Mouse (Mus musculus): ENCODE results near the gene Hdhd5.
A peak's percentile ranks its signal among the peaks of the same experiment; 100 is the strongest.

Hdhd5 gene

GRCm38 (mm10) chr6:120483211-120483626, 47.9 kb downstream of the Hdhd5 start:
- peak; percentile 71 for ATAC-seq (ENCODE audit: low TSS enrichment)

GRCm38 (mm10) chr6:120482756-120483155, 48.4 kb downstream of the Hdhd5 start:
- ATAC-seq (ENCODE audit: low TSS enrichment): no peak

GRCm38 (mm10) chr6:120482021-120482420, 49.1 kb downstream of the Hdhd5 start:
- ATAC-seq (ENCODE audit: low TSS enrichment): no peak

GRCm38 (mm10) chr6:120481538-120481937, 49.6 kb downstream of the Hdhd5 start:
- ATAC-seq (ENCODE audit: low TSS enrichment): no peak

GRCm38 (mm10) chr6:120480361-120480760, 50.8 kb downstream of the Hdhd5 start:
- ATAC-seq (ENCODE audit: low TSS enrichment): peak; percentile 63

- ATAC-seq (ENCODE audit: low TSS enrichment): no peak
These were observed 51.8 kb downstream of the Hdhd5 start for GRCm38 (mm10) chr6:120479302-120479701.

- ATAC-seq (ENCODE audit: low TSS enrichment): no peak
These were observed 55.8 kb downstream of the Hdhd5 start for GRCm38 (mm10) chr6:120475288-120475687.

- no peak for ATAC-seq (ENCODE audit: low TSS enrichment)
These were observed 57.7 kb downstream of the Hdhd5 start for GRCm38 (mm10) chr6:120473427-120473826.

GRCm38 (mm10) chr6:120472455-120473140, 58.5 kb downstream of the Hdhd5 start:
- no peak for ATAC-seq (ENCODE audit: low TSS enrichment)

- ATAC-seq (ENCODE audit: low TSS enrichment): peak; percentile 68
These were observed 59.1 kb downstream of the Hdhd5 start for GRCm38 (mm10) chr6:120471991-120472441.

GRCm38 (mm10) chr6:120470666-120471065, 60.5 kb downstream of the Hdhd5 start:
- ATAC-seq (ENCODE audit: low TSS enrichment): no peak

- no peak for ATAC-seq (ENCODE audit: low TSS enrichment)
These were observed 61.3 kb downstream of the Hdhd5 start for GRCm38 (mm10) chr6:120469770-120470169.

- ATAC-seq (ENCODE audit: low TSS enrichment): no peak
These were observed 61.9 kb downstream of the Hdhd5 start for GRCm38 (mm10) chr6:120469268-120469667.

- no peak for ATAC-seq (ENCODE audit: low TSS enrichment)
These were observed 62.9 kb downstream of the Hdhd5 start for GRCm38 (mm10) chr6:120468259-120468658.

- ATAC-seq (ENCODE audit: low TSS enrichment): no peak
These were observed 64.3 kb downstream of the Hdhd5 start for GRCm38 (mm10) chr6:120466609-120467329.

GRCm38 (mm10) chr6:120465393-120465792, 65.7 kb downstream of the Hdhd5 start:
- ATAC-seq (ENCODE audit: low TSS enrichment): no peak

GRCm38 (mm10) chr6:120464406-120464939, 66.6 kb downstream of the Hdhd5 start:
- no peak for ATAC-seq (ENCODE audit: low TSS enrichment)

- no peak for ATAC-seq (ENCODE audit: low TSS enrichment)
These were observed 67.2 kb downstream of the Hdhd5 start for GRCm38 (mm10) chr6:120463884-120464283.

GRCm38 (mm10) chr6:120463086-120463871, 67.8 kb downstream of the Hdhd5 start, which contains the start of gene Il17ra:
Gene Il17ra, plus strand, starts transcription at chr6:120463247.
- peak; percentile 80 for ATAC-seq (ENCODE audit: low TSS enrichment)

GRCm38 (mm10) chr6:120462251-120462650, 68.9 kb downstream of the Hdhd5 start:
- ATAC-seq (ENCODE audit: low TSS enrichment): no peak

- ATAC-seq (ENCODE audit: low TSS enrichment): no peak
These were observed 69.9 kb downstream of the Hdhd5 start for GRCm38 (mm10) chr6:120461217-120461616.
